Mouse (Mus musculus) left cerebral cortex, postnatal 36 days (tissue): ENCODE measurements at regions not wholly inside any gene's neighbourhood (a gene's known extent, or its start where the extent isn't known, plus 50 kb on each side); places are given as distances from the start of the nearest gene placed in this dataset.

Experiments
- DNase-seq, 2 experiments: peaks; one replicate each; pipeline ENCODE4 v3.0.0; 2021 to 2022; ENCODE audit warnings: low spot score in 2 of 2, mixed read lengths in 1 of 2
- intact Hi-C: fragments of 180-260 bp; cut with DNase I; formaldehyde crosslinking; loops from one replicate; pipeline ENCODE4 v1.15.1; 2025

- intact Hi-C loops: no loop called here
- DNase-seq: no peak
These were observed 937.7 kb upstream of the Lcorl start for GRCm38 (mm10) chr5:46795102-46795501.

DNA sequence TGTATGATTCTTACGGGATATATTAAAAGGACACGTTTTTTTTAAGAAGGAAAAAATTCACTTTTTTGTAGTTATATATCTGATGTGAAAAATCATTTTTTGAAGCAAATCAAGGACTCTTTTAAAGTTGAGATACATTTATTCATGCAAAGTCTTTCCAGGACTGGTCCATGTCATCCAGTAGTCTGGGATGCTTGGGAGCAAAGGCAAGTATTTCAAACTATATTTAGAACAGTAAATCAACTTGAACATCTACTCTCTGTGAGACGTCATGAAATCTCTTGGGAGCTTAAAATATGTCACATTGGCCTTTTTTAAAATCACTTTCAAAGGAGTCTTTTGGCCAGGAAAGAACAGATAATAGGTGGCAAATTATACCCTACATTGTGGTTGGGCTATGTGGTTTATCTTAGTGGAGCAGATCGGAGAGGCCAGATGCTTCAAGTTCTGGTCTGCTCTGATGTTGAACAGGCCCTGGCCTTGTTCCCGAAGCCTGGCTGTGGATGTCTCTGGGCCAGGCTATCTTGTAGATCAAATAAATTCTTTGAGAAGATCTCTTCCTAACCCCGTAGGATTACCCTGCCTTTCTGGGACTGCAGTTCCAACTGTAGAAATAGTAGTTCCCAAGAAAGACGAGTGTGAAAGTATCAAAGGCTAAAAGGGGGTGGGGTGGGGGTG, 936.8 kb upstream of the Lcorl start:
- intact Hi-C loops: no loop called here
- DNase-seq: no peak

- intact Hi-C loops: no loop called here
These were observed 933.6 kb upstream of the Lcorl start for GRCm38 (mm10) chr5:46791051-46791450.

GRCm38 (mm10) chr5:46790536-46790935, 933.1 kb upstream of the Lcorl start:
- DNase-seq: no peak
- intact Hi-C loops: no loop called here

More at GRCm38 (mm10) chr5:46791051-46791450, 933.6 kb upstream of the Lcorl start:
- no peak for DNase-seq

- DNase-seq: no peak
- intact Hi-C loops: no loop called here
These were observed 929.7 kb upstream of the Lcorl start for GRCm38 (mm10) chr5:46787079-46787478.

DNA sequence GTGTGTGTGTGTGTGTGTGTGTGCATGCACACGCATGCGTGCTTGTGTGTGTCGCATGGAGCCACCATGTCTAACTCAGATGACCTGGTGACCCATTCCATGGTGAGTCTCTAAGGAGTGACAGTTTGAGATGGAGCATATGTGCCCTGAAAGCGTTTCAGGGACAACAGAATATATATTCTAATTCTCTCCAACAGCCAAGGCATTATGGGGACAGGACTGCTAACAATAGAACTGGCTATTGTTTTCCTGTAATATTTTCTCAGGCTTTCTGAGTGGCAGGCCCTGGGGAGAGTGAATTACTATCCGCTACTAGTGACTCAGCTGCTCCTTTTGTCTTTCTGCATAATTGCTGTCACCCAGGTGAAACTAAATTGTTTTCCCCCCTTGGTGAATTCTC, 898.7 kb upstream of the Lcorl start:
- no peak for DNase-seq
- intact Hi-C loops: no loop called here

GRCm38 (mm10) chr5:46740034-46740582, 882.7 kb upstream of the Lcorl start:
- no peak for DNase-seq
- intact Hi-C loops: no loop called here

DNA sequence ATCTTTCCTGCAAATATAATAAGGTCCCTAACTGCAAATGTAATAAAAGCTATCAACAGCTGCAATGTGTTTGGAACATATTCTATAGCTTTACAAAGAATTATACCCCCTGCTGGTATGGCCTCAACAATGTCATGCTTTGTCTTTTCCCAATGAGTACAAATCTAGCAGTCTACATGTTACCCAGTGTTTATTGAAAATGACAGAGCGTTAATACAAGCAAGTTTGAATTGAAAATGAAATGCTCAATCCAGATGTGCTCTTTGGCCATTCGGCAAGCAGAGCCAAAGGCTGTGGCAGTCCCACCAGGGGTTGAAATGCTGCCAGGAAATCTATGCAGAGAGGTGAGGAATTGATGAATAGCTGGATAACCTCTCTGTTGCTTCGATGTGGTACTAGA, 875.1 kb upstream of the Lcorl start:
- intact Hi-C loops: no loop called here
- DNase-seq: no peak

- DNase-seq: no peak
- intact Hi-C loops: no loop called here
These were observed 874.6 kb upstream of the Lcorl start for GRCm38 (mm10) chr5:46732025-46732424.

DNA sequence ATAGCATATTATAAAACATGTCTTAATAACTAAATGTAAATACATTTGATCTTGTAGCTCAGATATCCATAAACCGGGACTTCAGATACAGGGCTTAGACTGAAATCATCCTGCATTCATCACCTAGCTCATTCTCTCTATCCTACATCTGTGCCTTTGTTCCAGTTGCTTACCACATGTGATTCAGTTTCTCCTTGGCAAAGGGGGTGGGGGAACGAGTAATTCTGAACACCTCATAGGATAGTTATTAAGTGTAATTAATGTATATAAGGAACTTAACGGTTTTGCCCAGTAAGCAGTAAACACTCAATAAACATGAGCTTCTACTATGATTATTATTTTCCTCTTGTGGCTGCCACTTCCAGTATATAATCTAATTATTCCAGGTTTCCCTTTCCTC, 873.9 kb upstream of the Lcorl start:
- intact Hi-C loops: no loop called here
- no peak for DNase-seq

- DNase-seq: no peak
- intact Hi-C loops: no loop called here
These were observed 852.2 kb upstream of the Lcorl start for GRCm38 (mm10) chr5:46709596-46709995.

DNA sequence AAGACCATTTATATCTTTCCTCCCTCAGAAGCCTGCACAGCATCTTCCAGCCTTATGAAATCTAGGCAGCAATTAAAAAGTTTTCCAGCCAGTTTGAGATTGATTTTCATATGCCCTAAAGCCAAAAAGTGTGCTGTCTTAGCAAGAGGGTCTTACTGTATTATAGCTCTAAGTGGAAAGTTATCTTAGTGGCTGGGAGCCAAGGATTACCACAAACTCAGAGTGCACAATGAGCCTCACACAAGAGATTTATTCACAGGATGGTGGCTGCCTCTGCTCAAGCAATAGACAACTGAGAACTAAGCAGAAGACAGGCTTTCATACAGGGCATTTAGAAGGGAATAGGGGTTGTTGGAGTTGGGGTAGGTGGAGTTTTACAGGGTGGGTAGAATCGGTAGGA, 850.4 kb upstream of the Lcorl start:
- intact Hi-C loops: no loop called here
- DNase-seq: no peak

DNA sequence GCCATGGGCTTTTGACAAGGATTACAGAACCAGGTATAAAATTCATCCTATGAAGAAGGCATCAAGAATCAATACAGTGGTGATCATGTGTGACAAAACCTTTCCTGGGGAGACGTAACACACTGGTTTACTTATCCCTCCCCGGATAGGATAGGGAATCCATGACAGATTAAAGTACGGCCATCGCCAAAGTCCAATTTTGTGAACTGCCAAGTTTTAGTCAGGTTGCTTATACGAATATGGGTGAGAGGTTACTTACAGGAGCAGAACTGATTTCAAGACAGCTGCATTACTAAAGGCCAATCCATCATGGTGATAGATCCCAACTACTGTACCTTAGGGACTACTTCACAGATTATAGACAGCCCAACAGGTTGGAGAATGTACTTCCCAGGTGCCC, 849.6 kb upstream of the Lcorl start:
- intact Hi-C loops: no loop called here
- no peak for DNase-seq

DNA sequence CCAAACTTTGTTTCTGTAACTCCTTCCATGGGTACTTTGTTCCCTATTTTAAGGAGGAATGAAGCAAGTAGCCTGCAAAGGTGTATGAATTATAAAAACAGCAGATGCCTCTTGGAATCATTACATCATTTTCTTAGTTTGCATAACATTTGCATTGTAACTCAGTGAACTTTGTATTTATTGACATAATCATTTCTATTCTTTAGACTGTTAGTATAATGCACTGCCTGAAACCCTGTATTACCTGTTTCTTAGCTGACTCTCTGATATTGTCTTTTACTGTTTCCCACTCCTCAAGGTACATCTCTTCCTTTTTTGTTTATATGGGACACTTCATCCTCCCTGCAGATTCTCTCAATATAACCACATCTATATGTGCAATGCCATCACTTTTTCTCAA, 820.6 kb upstream of the Lcorl start:
- intact Hi-C loops: no loop called here
- DNase-seq: no peak

- intact Hi-C loops: no loop called here
- DNase-seq: no peak
These were observed 817.5 kb upstream of the Lcorl start for GRCm38 (mm10) chr5:46674810-46675502.

GRCm38 (mm10) chr5:46673413-46673812, 816.0 kb upstream of the Lcorl start:
- intact Hi-C loops: no loop called here
- DNase-seq: no peak

GRCm38 (mm10) chr5:46670484-46670883, 813.1 kb upstream of the Lcorl start:
- intact Hi-C loops: no loop called here
- DNase-seq: no peak

DNA sequence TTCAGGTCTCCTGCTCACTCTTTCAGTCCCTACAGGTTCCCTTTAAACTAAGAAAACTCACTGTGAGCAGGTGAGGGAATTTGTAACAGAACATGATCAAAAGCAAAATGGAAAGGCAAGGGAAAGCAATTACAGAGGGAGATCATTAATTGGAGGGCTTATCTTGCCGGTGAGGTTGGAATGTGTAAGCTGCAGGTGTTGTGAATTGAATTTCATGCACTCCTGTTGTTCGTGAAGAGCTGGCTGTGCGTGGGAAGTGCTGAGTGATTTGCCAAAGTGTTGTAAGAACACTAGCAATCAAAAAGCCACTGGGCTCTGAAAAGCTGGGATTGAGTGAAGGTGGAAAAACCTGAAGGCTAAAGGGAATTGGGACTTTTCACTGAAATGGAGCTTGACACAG, 808.8 kb upstream of the Lcorl start:
- DNase-seq: no peak
- intact Hi-C loops: no loop called here

DNA sequence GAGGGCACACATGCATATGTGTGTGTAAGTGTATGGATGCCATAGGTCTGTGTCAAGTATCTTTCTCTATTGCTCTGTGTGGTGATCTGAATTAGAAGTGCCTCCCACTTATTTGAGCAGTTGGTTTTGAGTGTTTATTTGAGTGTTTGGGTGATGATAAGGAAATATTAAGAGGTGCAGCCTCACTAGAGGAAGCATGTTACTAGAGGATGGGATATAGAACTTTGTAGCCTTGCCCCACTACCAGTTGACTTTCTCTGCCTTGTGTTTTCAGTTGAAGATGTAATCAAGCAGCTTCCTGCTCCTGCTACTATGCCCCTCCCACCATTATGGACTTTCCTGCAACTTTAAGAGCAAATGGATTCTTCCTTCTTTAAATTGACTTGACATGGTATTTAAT, 799.6 kb upstream of the Lcorl start:
- no peak for DNase-seq
- intact Hi-C loops: no loop called here

DNA sequence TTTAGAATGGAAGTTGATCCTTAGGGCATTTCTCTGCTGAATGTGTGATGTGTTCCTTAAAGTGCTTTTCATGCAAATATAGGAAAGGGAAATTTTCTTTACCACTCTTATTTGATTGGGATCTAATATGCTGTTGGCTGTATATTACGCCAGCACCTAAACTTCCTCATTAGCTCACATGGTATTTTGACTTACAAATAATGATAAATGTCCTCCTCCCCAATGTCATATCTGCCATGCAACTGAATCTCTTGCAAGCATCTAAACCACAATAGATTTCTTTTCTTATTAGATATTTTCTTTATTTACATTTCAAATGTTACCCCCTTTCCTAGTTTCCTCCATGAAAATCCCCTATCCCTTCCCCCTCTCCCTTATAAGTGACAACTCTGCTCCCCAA, 796.8 kb upstream of the Lcorl start:
- DNase-seq: no peak
- intact Hi-C loops: no loop called here

DNA sequence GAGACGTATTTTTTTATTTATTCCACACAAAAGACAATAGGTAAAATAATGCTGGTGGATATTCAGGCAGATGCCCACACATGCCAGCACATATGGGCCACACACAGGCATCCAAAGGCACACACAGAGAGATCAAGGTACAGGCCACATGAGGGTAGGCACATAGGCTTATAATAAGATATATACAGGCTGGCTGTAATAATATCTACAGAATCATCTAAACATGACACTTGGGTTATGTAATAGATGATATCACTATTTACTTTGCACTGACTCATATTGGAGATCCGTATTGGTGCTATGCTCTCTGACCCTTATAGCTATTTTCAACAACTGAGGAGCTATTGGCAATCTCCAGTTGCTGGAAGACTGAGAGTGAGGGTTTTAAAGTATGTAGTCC, 785.6 kb upstream of the Lcorl start:
- no peak for DNase-seq
- intact Hi-C loops: no loop called here
